Comparison of ENCODE assay signal across 12 mouse cellular contexts in the genomic region with DNA sequence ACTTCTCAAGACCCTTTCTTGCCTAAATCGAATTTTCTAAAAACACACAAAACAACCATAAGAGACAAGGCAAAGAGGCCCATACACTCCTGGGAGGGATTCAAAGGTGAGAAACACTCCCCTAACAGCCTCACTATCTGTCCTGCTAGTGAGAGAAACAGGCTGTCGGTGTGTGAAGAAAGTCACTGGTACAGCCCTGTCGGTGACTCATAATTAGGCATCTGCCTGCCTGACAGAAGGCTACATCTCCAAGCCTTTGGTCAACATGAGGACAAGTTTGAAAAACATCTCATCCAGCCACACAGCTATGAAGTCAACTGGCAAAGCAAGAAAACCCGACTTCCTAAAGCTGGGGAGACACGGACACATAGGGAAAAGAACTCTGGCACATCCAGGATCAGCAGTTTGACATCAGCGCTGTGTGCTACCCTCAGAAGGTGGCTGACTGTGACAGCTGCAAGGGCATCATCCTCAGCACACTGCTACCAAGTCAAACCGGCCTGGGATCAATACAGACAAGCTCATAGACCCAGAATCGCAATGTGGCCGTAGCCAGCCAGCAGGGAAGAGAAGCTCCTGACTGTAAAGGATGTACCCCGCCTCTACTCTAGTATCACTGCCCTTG. TPM values are rescaled to one million over a fixed set of nuclear protein-coding genes. Genes with fewer than 3 reads are reported as not detected.
DNase-seq lines count a peak whose midpoint lies in the region; ATAC-seq and TF ChIP-seq lines count a peak whose summit lies in the region.
"Had no signal": no experiment of that assay in that cellular context is flagged by ENCODE, and none has a peak within 500 bp of the region (broad histone marks: within the 10 kb centered on the region; RNA-seq: fewer than 3 reads in every experiment).

No protein-coding gene starts in this region.

- 0 out of 2 replicates have a peak, but pooled peaks cover 2% of the 10 kb centered on the region for H3K79me2 ChIP-seq in heart, adult 2 months (replicated peaks; ENCODE audit: control insufficient read depth, insufficient read depth, low read length)

- WGBS in heart, adult 2 months: 54% methylated on average over 10 of the region's 10 CpGs
- 53% methylated on average over 10 of the region's 10 CpGs for WGBS in intestine, embryonic 16.5 days

- H3K27ac ChIP-seq in heart, adult 2 months: peak overlapping the region; percentile 65
- H3K27ac ChIP-seq in intestine, embryonic 16.5 days (ENCODE audit: low read length): peak overlapping the region; percentile 84
- H3K27ac ChIP-seq in left cerebral cortex, adult 2 months: no peak overlapping the region
- H3K27ac ChIP-seq: midbrain, embryonic 15.5 days had no signal

- H3K4me2 ChIP-seq in intestine, embryonic 16.5 days (ENCODE audit: low read depth, low read length): no peak overlapping the region; the same call in 1 of the 2 replicates
- H3K4me2 ChIP-seq: midbrain, embryonic 15.5 days had no signal

- no peaks in the 10 kb centered on the region for H3K27me3 ChIP-seq in heart, adult 2 months (ENCODE audit: control insufficient read depth, insufficient read depth, low read length)
- H3K27me3 ChIP-seq in intestine, embryonic 16.5 days (replicated peaks; ENCODE audit: control insufficient read depth, insufficient read depth, low read length): no peaks in the 10 kb centered on the region
- H3K27me3 ChIP-seq: midbrain, embryonic 15.5 days had no signal

- peak in 1 of 2 experiments; percentile 47 for DNase-seq in heart, adult 2 months
- no peak for DNase-seq in heart, postnatal 4 days
- peak; percentile 43 for DNase-seq in urinary bladder, postnatal 14 days (ENCODE audit: low spot score)
- no peak for DNase-seq in urinary bladder, postnatal 36 days (ENCODE audit: low spot score in 2 of 2)
- DNase-seq in ovary, postnatal 36 days (ENCODE audit: low spot score): no peak
- DNase-seq in embryo, embryonic 10 days (ENCODE audit: low spot score): no peak
- no peak for DNase-seq in left cerebral cortex, adult 2 months (ENCODE audit: extremely low spot score in 1 of 2, low spot score in 2 of 2)
- DNase-seq: cerebellum, postnatal 14 days; gastrocnemius, postnatal 36 days; kidney, adult 9 months had no signal

- TF ChIP-seq POLR2A in heart, adult 2 months (IDR thresholded peaks at IDR 0.05; ENCODE audit: insufficient read depth, low read depth, low read length): no peak

- no peaks in the 10 kb centered on the region for H3K9me3 ChIP-seq in intestine, embryonic 16.5 days (ENCODE audit: control insufficient read depth, low read length)
- H3K9me3 ChIP-seq: midbrain, embryonic 15.5 days had no signal

- TF ChIP-seq CTCF in heart, adult 2 months (IDR thresholded peaks at IDR 0.05): no peak
- no peak for TF ChIP-seq CTCF in left cerebral cortex, adult 2 months (IDR thresholded peaks at IDR 0.05)

- no peak overlapping the region for H3K4me3 ChIP-seq in heart, adult 2 months
- H3K4me3 ChIP-seq in intestine, embryonic 16.5 days (ENCODE audit: low read length): no peak overlapping the region
- no peak overlapping the region for H3K4me3 ChIP-seq in left cerebral cortex, adult 2 months
- H3K4me3 ChIP-seq: midbrain, embryonic 15.5 days had no signal

- H3K4me1 ChIP-seq in heart, adult 2 months (ENCODE audit: control insufficient read depth, insufficient read depth, low read length): peaks cover 43% of the 10 kb centered on the region
- H3K4me1 ChIP-seq in intestine, embryonic 16.5 days (ENCODE audit: control insufficient read depth, insufficient read depth, low read length): peaks cover 67% of the 10 kb centered on the region
- H3K4me1 ChIP-seq: midbrain, embryonic 15.5 days had no signal

- no peak for TF ChIP-seq EP300 in heart, adult 2 months (IDR thresholded peaks at IDR 0.05; ENCODE audit: insufficient read depth, low read depth, low read length)

- H3K9ac ChIP-seq in heart, adult 2 months (ENCODE audit: low read depth, low read length): no peak overlapping the region
- H3K9ac ChIP-seq in intestine, embryonic 16.5 days (ENCODE audit: low read depth, low read length): no peak overlapping the region
- H3K9ac ChIP-seq: midbrain, embryonic 15.5 days had no signal

- H3K36me3 ChIP-seq in heart, adult 2 months (ENCODE audit: control insufficient read depth, insufficient read depth, low read length): peaks cover 2% of the 10 kb centered on the region
- no peaks in the 10 kb centered on the region for H3K36me3 ChIP-seq in intestine, embryonic 16.5 days (ENCODE audit: control insufficient read depth, insufficient read depth, low read length)
- H3K36me3 ChIP-seq: midbrain, embryonic 15.5 days had no signal

- ATAC-seq in intestine, embryonic 16.5 days: no peak
- ATAC-seq: midbrain, embryonic 15.5 days had no signal

- intact Hi-C loops in heart, adult 2 months (cut with DNase I): no loop called here
- intact Hi-C loops in left cerebral cortex, adult 2 months (cut with DNase I): no loop called here

RNA-seq across cellular contexts. Expression of gene Arhgap10, which starts 30.1 kb away (rescaled TPM):
- 10 to 100 TPM; 51.4 to 58.2 TPM for total RNA-seq in heart, adult 2 months (2021)
- polyA plus RNA-seq in heart, adult 2 months (2012; rRNA removed): 22.5 and 29.9 TPM in 2 replicates
- total RNA-seq in heart, postnatal 4 days (2021): 10 to 100 TPM; 50.3 to 51.3 TPM
- polyA plus RNA-seq in intestine, embryonic 16.5 days (2015; fragmentation: Nextera tagmentation; extraction: Ambion mirVana): 28.9 and 29.6 TPM in 2 replicates
- total RNA-seq in left cerebral cortex, adult 2 months (2021): 10 to 100 TPM; 39.2 to 40.1 TPM
